Mouse (Mus musculus) c-Kit-negative CD71-positive TER-119-positive erythroid progenitor cells, embryonic 14.5 days (primary cell): ENCODE results near the gene Chdh.

Experiments
- DNase-seq: peaks from one replicate; pipeline ENCODE4 v3.0.0-alpha.2; 2013; ENCODE audit warnings: low read depth, low spot score

The Chdh gene

DNA sequence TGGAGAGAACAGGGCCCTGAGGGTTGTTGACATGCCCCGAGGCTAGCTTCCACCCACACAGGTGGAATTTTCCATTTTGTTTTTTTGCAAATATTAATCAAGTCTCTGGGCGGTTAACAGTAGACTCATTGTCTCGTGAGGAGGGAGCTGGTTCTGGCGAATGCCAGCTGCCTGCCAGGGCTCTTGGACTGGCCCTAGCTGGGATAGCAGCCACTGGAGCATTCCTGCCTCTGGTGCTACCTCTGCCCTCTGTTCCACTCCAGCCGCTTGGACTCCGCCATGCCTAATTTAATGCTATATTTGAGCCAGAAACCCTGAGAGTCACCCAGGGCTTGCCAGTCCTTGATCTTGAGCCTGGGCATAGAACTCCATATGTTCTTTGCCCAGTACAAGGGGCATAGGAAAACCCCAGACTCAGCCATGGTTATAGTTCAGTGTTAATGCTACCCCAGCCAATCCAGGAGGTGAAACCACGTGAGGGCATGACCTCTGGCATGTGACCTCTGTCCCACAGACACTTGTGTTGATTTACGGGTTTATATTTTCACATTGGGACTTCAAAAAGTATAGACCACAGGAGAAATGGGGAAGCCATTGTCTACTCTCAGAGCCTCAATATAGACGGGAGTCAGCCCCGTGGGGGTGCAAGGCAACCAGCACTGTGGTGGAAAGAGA is 3.2 kb downstream of the Chdh start:
- no peak for DNase-seq

DNA sequence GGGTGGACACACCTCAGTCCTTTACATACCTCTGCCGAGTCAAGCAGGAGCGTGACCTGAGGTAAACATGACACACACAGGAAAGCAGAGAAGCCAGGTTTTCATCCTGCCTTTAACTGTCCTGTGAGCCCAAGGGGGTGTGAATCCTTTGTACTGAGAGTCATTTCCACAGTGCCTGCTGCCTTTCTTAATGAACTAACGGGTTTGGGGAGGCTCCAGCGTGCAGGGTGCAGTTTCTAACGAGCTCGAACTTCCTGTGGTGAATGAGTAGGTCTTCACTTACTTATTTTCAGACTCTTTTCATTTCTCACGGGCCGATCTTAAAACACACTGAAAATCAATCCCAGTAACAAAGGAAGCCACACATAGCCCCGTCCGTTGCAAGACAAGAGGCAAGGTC is 5.7 kb downstream of the Chdh start:
- no peak for DNase-seq

DNA sequence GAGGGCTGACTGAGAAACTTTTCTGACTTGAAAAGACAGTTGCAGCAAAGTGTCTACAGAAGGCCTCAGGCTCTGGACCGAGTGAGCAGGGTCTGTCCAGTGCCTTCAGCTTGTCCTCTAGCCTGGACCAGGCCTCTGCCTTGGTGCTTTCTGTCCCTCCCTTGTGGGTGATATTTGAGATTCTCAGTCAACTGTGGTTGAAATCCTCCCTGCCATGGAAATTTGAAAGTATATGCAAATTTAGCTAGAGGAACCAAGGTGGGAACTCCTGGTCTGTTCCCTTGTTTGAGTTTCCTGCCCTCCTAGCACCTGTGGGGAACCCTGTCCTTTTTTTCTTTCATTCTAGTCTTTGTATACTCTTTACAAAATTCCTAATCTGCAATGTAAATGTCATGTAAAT is 6.2 kb downstream of the Chdh start:
- no peak for DNase-seq

DNA sequence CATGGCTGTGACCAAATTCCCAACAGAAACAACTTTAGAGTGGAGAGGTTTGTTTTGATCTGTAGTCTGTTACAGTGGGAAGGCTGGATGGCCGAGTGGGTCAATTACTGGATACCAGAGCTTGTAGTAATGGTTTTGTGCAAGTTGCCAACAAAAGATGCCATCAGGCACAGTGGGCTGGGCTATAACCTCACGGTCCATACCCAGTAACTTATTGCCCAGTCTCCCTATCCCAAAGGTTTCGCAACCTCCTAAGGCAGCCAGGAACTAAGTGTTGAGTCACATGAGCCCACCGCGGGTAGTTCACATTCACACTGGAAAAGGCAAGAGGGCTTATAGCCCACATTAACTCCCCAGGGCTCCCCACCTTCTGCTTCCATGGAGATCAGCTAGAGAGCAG is 7.8 kb downstream of the Chdh start:
- DNase-seq: no peak

DNA sequence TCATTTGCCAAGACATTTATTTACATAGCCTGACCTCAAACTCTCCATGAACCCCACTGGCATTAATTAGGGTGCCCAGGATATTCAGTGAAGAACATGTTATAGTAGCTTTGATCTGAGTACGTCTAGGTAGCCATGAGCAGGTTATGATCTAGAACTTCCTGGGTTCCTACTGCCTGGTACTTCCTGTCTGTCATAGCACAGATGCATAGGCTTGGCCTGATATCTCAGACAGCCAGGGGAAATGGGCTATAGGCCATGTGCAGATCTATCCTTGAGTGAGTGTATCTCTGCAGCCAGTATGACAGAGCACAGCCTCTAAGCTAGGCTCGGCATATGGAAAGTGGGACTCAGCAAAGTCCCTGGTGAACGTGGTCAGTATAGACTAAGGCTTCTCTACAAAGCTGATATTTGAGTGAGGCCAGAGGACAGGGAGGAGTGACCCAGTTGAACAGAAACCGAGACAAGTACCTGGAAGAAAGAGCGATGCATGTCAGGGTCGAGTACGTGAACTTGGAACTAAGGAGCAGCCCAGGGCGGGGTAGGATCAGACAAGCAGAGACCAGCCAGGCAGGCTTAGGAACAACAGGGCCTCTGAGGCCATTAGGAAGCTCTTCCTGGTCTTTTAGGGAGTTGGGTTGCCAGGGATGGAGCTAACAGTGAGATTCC is 9.1 kb downstream of the Chdh start:
- DNase-seq: no peak

DNA sequence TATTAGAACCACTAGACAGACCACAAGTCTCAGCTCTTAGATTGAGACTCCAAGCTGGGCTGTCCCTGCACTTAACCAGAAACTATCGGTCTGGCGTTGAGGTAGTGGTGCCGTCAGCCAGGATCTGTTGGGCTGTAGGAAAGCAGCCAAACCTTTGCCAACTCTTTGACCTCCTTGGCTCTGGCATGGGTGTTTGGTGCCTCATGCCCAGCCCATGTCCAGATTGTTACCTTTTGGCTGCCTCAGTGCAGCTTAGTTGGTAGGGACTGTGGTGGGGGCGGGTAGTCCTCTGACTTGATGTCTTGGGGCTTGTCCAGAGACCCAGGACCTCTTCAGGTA is 9.6 kb downstream of the Chdh start:
- DNase-seq: no peak

DNA sequence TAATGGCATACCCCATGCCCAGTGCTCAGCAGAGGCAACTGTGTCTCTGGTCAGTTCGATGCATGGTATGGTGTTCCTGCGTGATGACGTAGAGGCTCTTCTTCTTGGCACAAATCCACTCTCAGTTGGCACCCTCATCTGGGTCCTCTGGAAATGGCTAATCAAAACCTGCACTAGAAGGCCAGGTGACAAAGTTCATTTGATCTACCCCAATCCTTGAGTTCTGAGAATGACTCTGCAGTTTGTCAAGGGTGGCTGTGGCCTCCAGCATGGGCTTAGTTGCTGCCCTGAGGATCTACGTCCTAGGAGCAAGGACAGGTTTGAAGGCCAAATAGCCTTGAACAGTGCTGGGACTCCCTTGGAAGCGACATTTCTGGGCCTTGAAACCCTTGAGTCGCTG is 10.0 kb downstream of the Chdh start:
- DNase-seq: no peak

DNA sequence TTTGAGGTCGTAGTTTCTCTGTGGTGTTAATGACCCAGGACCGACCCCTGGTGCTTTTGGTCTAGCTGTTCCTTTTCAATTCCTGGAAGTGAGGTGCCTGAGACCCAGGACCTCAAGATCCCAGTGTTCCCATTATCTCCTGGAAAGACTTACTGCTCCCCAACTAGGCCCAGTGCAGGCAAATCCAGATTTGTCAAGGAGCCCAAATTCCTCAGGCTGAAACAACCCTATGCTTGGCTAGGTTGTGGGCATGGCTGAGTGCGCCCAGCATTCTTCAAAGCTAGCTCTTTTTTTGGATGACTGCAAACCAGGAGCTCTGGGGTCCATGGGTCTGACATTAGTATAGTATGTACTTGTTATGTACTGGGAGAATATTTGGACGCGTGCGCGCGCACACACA is 10.6 kb downstream of the Chdh start:
- DNase-seq: no peak

DNA sequence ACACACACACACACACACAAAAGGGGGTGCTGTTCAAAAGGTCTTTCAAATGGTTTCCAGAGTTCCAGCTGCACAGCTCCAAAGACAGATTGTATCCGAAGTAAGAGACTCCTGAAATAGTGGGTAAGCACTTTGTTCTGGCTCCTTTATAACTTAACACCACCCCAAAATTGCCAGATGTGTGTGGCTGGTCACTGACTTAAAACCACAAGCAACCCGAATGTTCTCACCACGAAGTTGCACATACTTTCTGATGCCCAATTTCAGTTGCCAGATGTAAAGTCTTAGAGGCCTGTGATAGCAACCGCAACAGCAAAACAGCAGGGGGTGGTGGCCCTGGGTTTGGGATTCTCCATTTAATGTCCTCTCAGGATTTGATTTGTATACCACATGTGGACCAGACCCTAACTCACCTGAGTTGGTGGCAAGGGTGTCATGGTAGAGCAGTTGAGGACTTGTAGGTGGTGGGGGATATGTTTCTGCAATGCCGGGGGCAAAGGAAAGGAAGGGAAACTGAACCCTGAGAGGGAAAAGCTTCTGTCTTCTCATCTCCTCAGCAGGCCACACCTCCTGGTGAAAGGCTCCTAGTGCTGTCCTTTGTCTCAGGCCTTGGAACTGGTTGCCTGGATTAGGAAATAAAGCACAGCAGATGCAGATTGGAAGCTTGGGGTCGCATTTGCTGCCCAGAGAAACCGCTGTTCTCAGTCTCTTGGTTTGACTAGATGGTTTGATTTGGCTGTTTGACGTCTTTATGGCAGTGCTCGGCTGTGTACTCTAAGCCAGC is 11.2 kb downstream of the Chdh start:
- no peak for DNase-seq

DNA sequence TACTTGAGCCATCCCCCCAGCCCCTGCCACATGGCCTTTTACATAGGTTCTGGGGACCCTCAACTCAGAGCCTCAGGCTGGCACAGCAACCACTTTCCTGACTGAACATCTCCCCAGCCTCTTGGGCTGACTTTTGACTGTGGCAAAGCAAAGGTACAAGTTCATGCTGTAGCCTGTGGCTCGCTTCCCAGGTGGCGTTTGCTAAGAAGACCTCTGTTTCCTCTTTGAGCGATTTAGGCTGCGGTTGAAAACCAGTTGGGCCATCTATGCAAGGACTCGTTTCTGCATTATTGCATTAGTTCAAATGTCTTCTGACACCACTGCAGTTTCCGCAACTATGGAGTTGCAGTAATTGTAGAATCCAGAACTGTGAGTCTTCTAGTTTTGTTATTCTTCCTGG is 13.6 kb downstream of the Chdh start:
- no peak for DNase-seq

DNA sequence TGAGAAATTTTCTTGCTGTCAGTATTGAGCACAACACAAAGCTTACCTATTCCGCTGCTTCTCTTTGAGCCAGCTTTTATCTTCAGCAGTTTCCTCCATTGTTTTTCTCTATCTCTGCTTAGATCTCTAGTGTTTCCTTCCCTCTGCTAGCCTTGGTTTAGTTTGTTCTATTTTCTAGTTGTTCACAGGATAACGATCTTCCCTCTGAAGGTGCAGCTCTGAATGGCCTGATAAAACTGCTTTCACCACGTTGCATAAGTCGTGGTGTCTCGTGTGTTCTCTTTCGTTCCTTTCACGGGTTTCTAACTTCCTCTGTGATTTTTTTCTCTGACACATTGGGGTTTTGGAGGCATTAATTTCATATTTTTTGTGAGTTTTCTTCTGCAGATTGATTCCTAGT is 15.6 kb downstream of the Chdh start:
- DNase-seq: no peak

DNA sequence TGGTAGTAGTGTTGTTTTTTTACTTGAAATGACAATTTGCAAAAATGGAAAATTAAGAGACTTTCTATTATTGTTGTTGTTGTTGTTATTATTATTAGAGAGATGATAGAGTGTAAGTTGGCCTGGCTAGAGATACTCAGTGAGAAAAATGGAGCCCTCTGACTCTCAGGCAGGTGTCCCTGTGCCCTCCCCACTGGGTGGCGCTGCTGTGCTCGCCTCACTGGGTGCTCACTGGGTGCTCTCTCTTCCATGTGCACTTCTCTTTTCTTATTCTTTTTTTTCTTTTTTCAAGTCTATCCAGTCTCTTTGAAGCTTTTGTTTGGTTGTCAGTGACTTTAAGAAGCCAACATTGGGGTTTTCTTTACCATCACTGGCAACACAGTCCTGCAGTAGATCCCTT is 18.6 kb downstream of the Chdh start:
- DNase-seq: no peak

DNA sequence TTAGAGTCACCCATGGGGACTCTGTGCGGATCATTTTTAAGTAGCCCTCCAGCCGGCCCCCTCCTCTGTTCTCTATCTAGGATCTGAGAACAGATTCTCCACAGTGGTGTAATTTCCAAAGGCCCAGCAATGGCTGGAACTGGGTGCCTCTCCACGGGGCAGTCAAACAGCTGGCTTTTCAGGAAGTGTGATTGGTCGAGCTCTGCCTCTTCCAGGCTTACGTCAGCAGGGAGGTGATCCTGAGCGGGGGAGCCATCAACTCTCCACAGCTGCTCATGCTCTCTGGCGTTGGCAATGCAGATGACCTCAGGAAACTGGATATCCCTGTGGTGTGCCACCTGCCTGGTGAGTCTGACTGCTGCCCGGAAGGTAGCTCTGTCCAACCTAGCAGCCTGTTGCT is 24.6 kb downstream of the Chdh start:
- no peak for DNase-seq

DNA sequence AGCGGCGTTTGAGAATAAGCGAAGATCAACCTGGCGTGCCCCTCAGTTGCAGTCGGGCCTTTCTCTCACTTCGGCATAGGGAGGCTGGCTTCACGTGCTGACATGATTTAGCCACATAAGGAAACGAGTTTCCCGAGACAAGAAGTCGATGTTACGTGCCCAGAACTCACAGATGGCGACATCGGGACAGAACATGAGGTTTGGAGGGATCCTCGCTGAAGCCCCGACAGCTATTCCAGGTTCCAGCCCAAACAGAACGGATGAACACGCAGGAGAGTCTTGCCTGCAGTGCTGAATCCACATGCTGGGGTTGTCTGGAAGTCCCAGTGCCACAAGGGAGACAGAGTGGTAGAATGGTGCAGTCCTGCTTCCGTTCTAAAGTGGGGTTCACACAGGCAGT is 29.6 kb downstream of the Chdh start:
- no peak for DNase-seq

DNA sequence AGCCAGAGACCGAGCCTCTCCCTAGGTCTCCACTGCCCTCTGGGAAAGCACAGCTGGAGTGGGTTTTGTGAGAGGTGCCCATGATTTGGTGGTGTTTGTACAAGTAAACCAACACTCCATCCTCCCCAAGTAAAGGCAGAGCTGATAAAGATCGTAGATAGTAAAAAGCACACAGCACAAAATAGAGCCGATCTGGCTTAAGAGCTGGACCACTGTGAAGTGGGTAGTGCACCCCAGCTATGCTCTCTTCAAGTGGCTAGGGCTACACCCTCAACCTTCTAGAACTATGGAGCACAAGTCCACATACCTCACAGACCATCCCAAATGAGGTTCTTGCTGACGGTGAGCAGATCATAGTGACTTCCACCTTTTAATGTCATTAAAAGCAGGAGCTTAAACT is 30.6 kb downstream of the Chdh start:
- no peak for DNase-seq

DNA sequence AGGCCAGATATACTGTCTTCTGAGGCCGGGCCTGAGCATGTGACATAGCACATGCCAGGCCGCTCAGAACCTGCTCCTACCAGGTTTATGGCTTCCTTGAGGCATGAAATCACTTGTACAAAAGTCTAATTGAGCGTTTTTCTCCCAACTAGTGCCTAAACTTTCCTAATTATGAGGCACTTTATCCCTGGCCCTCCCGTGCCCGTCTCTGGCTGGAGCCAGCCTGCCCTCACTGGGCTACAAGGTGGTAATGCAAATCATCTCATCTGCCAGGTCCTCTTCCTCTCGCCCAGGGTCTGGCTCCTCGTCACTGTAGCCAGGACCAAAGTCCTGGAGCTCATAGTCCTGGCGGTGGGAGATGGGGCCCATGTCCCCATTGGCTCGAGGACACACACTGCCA is 33.0 kb downstream of the Chdh start:
- DNase-seq: no peak

DNA sequence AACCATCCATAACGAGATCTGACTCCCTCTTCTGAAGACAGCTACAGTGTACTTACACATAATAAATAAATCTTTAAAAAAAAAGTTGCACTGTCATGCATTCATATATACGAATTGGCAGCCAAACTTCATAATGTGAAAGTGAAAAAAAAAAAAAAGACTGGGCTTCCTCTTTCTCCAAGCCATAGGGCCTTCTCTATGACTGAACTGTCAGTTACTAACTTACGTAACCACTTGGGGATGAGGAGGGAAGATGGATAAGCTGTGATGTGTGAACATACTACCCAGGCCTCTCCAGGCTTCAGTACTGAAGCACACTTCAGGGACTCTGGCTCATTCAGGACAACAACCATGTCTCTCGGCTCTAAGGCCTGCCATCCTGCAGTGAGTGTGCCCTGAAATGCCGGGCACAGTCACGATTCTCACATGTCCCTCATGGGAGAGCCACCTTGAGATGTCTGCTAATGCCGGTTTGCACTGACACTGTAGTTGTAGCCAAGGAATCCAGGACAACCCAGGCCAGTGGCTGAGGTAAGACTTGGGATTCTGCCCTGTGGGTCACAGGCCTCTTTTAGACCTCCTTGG is 34.6 kb downstream of the Chdh start:
- DNase-seq: no peak

DNA sequence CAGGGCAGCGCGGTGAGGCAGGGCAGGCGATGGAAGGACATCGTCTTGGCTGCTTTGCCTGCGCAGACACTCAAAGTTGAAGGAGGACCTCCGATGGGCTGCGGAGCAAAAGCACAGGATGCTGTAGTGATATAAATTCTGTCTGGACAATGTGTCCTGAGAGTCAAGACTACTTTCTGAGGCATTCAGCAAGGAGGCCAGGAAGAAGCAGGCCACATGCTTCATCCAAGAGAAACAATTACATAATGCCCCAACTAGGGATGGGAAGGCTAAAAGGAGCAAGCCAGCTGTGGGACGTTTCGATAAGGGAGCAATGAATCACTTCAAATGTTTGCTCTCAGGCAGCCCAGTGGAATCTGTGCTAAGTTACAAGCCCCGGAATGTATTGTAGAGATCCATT is 36.4 kb downstream of the Chdh start:
- no peak for DNase-seq

DNA sequence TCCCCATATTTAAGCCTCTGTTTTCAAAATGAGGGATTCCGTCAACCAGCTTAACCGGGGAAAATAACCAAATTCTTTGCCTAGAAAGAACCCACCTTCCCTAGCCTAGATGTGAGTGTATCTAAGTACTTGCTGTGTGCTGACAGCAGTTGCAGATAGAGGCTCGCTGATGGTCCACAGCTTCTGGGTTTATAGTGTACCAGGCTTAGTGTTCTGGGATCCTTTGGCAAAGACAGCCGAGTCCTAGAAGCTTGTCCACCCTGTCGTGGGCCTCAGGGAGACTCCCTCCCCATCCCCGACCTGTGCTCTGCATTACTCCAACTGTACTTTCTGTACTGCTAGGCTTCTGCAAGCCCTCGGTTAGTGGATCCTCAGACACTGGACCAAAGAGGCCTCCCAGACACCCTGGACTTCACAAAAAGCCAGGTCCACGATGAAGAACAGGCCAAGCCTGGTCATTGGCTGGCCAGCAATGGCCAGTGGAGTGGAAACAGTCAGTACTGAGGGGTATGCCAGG is 36.9 kb downstream of the Chdh start:
- DNase-seq: no peak

DNA sequence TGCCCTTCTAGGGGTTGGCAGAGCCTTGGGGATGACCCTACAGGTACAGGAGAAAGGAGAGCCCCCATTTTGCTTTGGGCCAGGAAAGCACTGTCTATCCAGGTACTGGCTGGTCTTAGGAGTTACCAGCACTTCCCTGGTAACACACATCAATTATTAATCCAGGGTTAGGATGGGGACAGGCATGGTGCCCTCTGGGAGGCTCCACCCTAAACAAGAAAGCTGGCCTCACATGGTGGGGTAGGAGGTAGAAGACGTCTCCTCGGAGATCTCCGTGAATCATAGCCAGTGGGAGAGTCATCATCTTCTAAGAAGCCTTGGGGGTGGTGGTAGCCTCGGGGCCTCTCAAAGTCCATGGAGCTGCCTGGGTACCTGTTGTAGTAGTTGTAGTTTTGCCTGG is 38.2 kb downstream of the Chdh start:
- no peak for DNase-seq

DNA sequence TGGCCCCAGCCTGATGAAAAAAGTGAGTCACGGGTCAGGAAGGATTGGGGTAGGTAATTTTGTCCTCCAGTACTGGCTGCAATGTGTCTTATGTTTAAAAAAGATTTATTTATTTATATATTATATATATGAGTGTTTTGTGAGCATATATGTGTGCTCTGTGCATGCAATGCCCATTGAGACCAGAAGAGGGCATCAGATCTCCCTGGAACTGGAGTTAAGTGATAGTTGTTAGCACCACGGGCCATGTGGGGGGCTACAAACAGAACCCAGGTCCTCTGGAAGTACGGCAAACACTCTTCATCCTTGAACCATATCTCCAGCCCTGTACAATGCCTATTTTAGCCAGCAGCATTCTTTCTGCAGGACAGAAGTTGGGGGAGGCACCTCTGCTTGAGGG is 39.2 kb downstream of the Chdh start:
- DNase-seq: no peak

DNA sequence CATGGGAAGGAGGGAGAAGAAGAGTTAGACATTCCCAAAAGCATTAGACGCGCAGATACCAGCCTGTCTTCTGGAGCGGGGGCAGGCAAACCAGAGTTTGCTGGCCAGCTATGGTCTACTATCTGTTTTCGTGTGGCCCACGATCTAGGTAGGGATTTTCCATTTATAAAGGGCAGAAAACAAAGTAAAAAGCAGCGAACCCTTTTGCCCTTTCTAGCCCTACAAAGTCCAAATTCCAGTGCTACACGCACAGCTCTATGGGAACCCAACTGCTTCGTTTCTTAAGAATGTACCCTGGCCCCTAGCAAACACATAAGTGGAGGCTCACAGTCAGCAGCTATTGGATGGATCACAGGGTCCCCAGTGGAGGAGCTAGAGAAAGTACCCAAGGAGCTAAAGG is 41.5 kb downstream of the Chdh start:
- DNase-seq: no peak

DNA sequence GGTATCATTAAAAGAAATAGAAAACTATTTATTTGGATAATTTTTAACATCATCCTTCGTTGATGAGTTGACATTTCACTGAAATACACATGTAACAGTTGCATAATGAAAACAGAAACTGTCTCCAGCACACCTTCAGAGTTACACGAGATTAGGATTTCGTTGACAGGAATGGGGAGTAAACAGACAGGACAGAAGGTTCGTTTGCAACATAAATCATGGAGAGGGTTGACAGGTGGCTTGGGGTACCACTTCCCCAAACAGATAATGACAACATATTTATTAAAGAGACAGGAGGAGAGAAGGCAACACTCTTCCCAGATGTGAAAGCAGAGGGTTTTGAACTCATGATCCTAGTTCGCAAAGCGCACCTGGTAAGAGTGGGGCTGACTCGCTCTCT is 46.1 kb downstream of the Chdh start:
- no peak for DNase-seq
